Mouse (Mus musculus) cerebellum, adult 9-10 months (tissue): Measurements from ENCODE around the gene Ccl8.

Experiments used
- DNase-seq: peaks from one replicate; pipeline ENCODE4 v3.0.0; 2022

Ccl8 gene

GRCm38 (mm10) chr11:82114885-82115284 is at the start of gene Ccl8:
Gene Ccl8 (plus strand): TSS chr11:82115185.
- DNase-seq, result no peak

GRCm38 (mm10) chr11:82066953-82067571 is 47.9 kb upstream of the Ccl8 start:
- no peak for DNase-seq

- DNase-seq, result no peak
Observed at GRCm38 (mm10) chr11:82071076-82071475, 43.9 kb upstream of the Ccl8 start.

GRCm38 (mm10) chr11:82072374-82072773 is 42.6 kb upstream of the Ccl8 start:
- no peak for DNase-seq

- DNase-seq, result no peak
Observed at GRCm38 (mm10) chr11:82072984-82073383, 42.0 kb upstream of the Ccl8 start.

- DNase-seq, result no peak
Observed at GRCm38 (mm10) chr11:82073686-82074085, 41.3 kb upstream of the Ccl8 start.

GRCm38 (mm10) chr11:82077031-82077430 is 38.0 kb upstream of the Ccl8 start:
- no peak for DNase-seq

GRCm38 (mm10) chr11:82078136-82078730 is 36.8 kb upstream of the Ccl8 start:
- no peak for DNase-seq

- no peak for DNase-seq
Observed at GRCm38 (mm10) chr11:82080865-82081264, 34.1 kb upstream of the Ccl8 start.

GRCm38 (mm10) chr11:82084360-82084759 is 30.6 kb upstream of the Ccl8 start:
- no peak for DNase-seq

- DNase-seq, result no peak
Observed at GRCm38 (mm10) chr11:82099511-82100323, 15.3 kb upstream of the Ccl8 start.

- no peak for DNase-seq
Observed at GRCm38 (mm10) chr11:82101087-82101486, 13.9 kb upstream of the Ccl8 start.

- DNase-seq, result no peak
Observed at GRCm38 (mm10) chr11:82101529-82101928, 13.5 kb upstream of the Ccl8 start, which contains the start of gene Ccl12. Gene Ccl12 (plus strand): TSS chr11:82101845.

- DNase-seq, result no peak
Observed at GRCm38 (mm10) chr11:82109611-82110010, 5.4 kb upstream of the Ccl8 start.

GRCm38 (mm10) chr11:82110372-82111248 is 4.4 kb upstream of the Ccl8 start:
- no peak for DNase-seq

- DNase-seq, result no peak
Observed at GRCm38 (mm10) chr11:82116041-82116440, 1.1 kb downstream of the Ccl8 start.

GRCm38 (mm10) chr11:82132977-82133376 is 18.0 kb downstream of the Ccl8 start:
- no peak for DNase-seq

GRCm38 (mm10) chr11:82136196-82136595 is 21.2 kb downstream of the Ccl8 start:
- no peak for DNase-seq

- no peak for DNase-seq
Observed at GRCm38 (mm10) chr11:82139492-82140094, 24.6 kb downstream of the Ccl8 start.

- DNase-seq, result no peak
Observed at GRCm38 (mm10) chr11:82159126-82159525, 44.1 kb downstream of the Ccl8 start.

- no peak for DNase-seq
Observed at GRCm38 (mm10) chr11:82163285-82163684, 48.3 kb downstream of the Ccl8 start.
